Mouse (Mus musculus) left cerebral cortex, adult 18-20 months (tissue): Measurements from ENCODE around the gene D10Jhu81e. TPM values are rescaled to one million over a fixed set of nuclear protein-coding genes. Genes with fewer than 3 reads are reported as not detected.
"Not testable (repeated sequence)": the region's sequence is repeated elsewhere in the genome, so short reads cannot be mapped to it uniquely, and the experiment has no call there.

Experiments
- DNase-seq, 2 experiments: peaks; one replicate each; pipeline ENCODE4 v3.0.0; 2021 to 2022; ENCODE audit warnings: low spot score in 2 of 2, mixed read lengths in 1 of 2
- total RNA-seq, 2 experiments: library from RNA; stranded (reverse); gene quantifications; 2 replicates each; pipeline ENCODE4 v1.2.3; 2021

Gene D10Jhu81e
- total RNA-seq, 2 experiments from 2014 or later = 112 to 114 TPM

DNA sequence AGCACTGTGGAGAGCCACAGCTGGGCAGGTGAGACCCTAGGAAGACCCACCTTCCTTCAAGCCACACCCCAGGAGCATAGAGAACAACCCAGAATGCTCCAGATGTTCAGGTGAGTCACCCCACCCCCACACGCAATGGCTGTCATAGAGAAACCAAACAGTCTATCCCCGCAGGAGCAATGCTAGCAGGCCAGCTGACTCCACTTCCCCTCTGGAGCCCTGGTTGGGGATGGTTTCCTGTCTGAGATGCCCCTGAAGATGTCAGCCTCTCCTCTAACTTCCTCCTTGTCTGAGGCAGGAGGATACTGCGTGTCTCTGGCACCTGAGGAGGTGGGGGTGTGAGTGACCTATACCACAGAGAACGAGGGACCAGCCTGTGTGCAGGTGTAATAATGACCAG is 35.2 kb downstream of the D10Jhu81e start:
- no peak for DNase-seq

DNA sequence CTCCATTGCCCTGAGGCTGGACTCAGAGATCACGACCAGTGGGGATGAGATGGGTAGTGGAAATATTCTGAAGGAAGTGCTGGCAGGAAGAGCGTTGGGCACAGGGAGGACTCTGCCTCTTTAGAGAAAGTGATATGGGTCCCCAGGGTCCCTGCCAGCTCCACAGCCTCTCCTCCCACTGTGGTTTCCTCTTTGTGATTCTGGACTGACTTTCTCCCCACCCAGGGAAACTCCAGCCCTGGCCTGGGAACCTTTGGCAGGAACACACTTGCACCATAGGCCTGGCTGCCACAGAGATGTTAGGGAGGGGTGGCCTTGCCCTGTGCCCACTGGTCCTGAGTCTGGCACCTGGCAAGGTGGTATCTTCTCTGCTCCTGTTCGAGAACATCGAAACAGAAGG is 39.6 kb downstream of the D10Jhu81e start:
- no peak for DNase-seq

DNA sequence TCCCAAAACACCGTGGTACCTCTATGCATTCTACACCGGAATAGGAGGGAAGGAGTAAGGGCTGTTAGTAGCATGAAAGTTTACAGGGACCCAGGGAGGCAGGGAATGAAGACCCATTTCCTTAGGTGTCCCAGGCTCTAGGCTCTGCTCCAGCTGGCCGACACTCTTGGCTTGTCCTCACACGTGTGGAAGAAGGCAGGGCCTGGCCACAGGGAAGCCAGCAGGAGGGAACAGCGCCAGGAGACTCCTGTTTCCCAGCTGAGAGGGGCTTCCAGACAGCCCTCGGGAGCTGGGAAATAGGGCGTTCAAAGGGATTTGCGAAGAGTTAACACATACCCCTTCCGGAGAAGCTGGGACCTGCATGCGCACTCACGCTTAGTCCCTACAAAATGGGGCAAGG is 40.2 kb downstream of the D10Jhu81e start:
- DNase-seq = no peak

DNA sequence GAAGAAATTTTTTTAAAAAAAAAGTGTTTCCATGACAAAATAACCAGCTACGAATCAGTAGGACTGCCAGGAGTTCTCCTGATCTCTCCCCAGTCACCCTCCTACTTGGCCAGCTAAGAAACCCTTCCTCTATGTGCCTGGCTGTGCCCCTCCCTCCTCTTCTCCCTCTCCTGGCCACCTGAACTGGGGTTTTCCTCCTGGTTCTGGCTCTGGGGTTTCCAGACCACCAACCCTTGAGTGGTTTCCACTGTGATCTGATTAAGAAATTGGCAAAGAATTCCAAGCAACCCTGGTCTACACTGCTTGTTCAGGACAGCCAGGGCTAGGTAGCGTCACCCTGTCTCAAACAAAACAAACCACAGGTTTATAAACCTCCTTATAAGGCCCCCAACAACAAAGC is 40.9 kb downstream of the D10Jhu81e start:
- DNase-seq = no peak

DNA sequence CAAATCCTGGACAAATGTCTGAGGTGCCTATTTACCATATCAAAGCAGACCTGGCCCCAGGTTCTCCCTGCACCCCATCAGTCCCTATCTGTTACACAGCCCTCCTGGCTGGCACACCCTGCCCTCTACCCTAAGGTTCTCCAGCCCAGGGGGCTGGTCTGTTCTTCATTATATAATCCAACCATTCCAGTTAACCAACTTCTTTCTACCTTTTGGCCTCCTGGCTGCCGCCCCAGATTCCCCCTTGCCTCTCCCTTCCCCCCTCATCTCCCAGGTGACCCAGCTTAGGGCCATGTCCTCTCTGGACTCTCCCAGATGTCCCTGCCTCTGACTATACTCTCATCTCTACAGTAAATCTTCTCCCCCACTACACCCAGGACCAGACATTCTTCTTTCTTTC is 41.7 kb downstream of the D10Jhu81e start:
- no peak for DNase-seq

DNA sequence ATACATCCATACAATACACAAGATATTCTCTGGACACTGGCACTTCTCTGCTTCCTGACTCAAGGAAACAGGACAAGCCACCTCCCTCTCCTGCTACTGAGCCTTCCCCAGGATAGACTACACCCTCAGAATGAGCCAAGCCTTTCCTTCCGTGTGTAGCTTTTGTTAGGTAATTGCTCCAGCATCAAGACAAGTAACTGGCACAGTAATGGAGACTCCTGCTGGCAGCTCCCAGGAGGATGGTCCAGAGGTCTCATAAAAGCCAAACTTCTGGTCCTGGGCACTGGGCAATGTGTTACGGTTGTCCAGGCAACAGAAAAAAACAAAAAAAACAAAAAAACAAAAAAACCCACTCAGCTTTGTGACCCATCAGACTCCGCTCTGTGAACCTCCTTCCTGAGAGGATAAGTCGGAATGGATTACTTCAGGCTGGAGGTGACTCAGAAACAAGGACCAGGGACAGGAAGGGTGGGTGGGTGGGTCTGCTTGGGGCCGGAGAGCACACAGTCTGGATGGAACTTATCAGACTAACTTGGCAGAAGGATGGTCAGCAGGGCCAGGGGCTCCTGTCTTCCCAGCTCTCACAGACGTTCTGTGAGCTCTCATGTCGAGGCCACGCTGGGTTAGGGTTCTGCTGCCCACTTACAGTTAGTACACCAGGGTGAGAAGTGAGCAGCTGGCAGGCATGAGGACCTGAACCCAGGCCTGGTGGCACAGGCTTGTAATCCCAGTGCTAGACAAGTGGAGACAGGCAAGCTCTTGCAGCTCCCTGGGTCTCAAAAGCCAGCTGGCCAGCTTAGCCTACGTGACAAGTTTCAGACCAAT is 42.3 kb downstream of the D10Jhu81e start:
- DNase-seq = no peak

DNA sequence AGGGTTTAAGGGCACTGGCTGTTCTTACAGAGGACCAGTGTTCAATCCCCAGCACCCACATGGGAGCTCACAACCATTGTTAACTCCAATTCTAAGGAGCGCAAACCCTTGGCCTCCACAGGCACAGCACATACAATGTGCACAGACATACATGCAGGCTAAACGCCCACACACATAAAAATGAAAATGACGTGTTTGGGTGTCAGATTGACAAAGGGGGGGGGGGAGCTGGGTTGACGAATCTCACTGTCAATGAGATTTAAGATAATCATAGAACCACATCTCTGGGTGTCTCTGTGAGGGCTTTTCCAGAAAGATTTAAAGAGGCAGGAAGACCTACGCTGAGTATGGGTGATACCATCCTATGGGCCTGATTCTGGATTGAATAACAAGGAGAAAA is 43.3 kb downstream of the D10Jhu81e start:
- no peak for DNase-seq

DNA sequence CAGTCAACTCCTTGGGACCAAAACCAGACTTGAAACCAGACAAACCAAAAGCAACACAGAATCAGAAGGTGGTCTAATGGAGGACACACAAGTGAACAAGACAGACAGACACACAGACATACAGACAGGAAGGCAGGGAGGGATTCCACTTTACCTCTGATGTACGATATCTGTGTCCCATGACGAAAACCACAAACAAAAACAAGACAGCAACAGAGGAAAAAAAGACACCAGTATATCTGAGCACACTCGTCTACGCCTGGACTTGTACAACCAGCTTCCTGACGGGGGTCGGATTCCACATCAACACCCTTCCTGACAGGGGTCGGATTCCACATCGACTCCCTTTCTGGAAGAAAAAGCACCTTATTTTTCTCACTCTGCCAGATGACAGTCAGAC is 44.5 kb downstream of the D10Jhu81e start:
- not testable (repeated sequence) for DNase-seq

DNA sequence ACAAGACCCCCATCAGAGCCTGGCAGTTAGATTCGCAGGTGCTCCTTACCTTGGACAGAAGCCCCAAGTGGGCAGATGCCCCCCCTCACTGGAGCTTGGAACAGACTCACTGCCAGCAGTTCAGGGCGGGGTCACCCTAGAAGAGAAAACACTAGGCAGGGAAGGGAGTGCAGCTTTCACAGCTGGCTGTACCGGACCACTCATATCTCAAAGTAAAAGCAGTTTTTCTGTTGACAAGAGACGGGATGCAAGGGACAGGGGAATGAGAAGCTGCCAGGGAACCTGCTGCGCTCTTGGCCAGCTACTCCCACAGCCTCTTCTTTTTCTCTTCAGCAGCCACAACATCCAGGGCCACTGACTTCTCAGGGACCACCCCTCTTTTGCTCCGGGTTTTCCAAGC is 45.4 kb downstream of the D10Jhu81e start:
- DNase-seq = not testable (repeated sequence)

DNA sequence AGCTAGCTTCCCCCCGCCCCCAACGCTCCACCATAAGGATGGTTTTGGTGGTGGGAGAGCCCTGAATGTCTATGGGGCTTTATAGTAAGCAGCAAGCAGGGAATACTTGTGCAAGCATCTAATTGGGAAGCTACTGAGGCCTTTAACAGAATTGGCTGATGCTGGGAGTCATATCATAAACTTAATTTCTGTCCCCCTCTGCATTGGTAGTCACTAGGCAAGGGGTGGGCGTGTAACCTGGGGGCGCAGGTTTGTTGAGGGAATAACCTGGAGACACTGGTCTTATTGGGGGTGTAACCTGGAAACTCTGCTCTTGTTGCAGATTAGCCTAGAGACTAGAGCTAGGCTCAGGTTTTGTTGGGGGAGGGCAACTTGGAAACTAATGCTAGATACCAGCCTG is 50.2 kb downstream of the D10Jhu81e start:
- DNase-seq = no peak

DNA sequence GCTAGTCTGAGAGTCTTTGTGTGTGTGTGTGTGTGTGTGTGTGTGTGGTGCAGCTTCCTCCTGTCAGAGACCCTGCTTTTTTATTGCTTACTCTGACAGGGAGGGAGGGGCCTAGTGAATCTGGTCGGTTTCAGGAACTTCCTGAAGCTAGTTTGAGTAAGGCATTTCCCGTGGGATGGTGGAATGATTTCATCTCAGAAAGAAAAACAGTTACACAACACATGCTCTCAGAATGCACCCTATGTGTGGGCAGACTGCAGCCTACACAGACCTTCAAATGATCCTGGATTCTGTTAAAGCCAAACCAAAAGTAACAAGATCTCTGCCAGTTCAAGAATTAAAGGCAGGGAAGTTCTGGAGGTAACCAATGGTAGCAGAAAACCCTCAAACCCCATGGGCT is 54.4 kb downstream of the D10Jhu81e start:
- DNase-seq = no peak

DNA sequence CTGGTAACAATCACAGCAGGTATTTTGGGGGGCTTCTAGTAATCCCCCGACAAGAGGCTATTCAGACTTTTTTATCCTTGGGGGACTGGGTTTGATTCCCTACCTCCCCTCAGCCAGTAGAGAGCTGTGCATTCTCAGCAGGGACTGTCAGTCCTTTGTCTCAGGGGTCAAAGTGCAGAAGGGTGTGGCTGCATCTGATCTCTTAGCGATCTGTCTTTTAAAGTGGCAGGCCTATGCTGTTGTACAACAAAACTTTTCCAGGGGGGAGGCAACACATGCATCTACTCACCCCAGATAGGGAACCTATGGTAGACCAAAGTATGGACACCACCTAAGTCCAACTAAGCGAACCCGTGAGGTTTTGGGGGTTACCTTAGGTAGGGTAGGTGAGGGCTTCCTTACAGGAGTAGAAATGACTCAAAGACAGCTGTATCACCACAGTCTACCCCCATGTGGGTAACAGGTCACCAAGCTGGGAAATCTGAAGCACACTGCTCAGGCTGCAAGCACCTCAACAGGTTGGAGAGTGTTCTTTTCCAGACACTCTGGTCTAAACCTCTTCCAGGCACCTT is 55.0 kb downstream of the D10Jhu81e start:
- DNase-seq = no peak

Other genes with a start within 250 kb of the D10Jhu81e start
- 10 to 100 TPM; 47.5 to 51.9 TPM for gene Trpm2, start 199.2 kb downstream of the D10Jhu81e start, total RNA-seq
- gene 1810043G02Rik, start 191.3 kb downstream of the D10Jhu81e start, total RNA-seq = 10 to 100 TPM; 33.9 to 36.1 TPM
- 100 to 1,000 TPM; 147 TPM for gene Pfkl, start 159.7 kb downstream of the D10Jhu81e start, total RNA-seq
- gene Dnmt3l, start 127.8 kb downstream of the D10Jhu81e start, total RNA-seq = not detected
- under 1 TPM in 1 of 2 experiments, not detected in 1; 0.28 TPM for gene Aire, start 126.2 kb downstream of the D10Jhu81e start, total RNA-seq
- 1 to 10 TPM; 2.5 to 3.1 TPM for gene Icosl, start 100.5 kb downstream of the D10Jhu81e start, total RNA-seq
- gene Pwp2, start 15.4 kb upstream of the D10Jhu81e start, total RNA-seq = 10 to 100 TPM; 19.2 to 19.6 TPM
- 10 to 100 TPM; 84.4 to 85.7 TPM for gene Trappc10, start 74.9 kb upstream of the D10Jhu81e start, total RNA-seq
- 100 to 1,000 TPM; 233 to 243 TPM for gene Agpat3, start 182.7 kb upstream of the D10Jhu81e start, total RNA-seq
- 100 to 1,000 TPM; 362 to 368 TPM for gene Rrp1, start 243.3 kb upstream of the D10Jhu81e start, total RNA-seq